Mouse (Mus musculus) erythroblast, embryonic 14.5 days (primary cell): ENCODE data around the gene Lrrc2. TPM values are rescaled to one million over a fixed set of nuclear protein-coding genes. Genes with fewer than 3 reads are reported as not detected.

Experiments used
- H3K27me3 ChIP-seq: 2 replicates; pipeline ENCODE4 v1.6.1; 2012; ENCODE audit warnings: inconsistent platforms; ENCODE audit not compliant: control insufficient read depth
- H3K36me3 ChIP-seq: 2 replicates; pipeline ENCODE4 v1.6.1; 2012; ENCODE audit warnings: mild to moderate bottlenecking, inconsistent platforms; ENCODE audit not compliant: control insufficient read depth
- H3K4me1 ChIP-seq: 2 replicates; pipeline ENCODE4 v1.6.1; 2012; ENCODE audit warnings: inconsistent platforms; ENCODE audit not compliant: control insufficient read depth
- H3K4me3 ChIP-seq: replicated peaks from 2 replicates; pipeline ENCODE3; 2012; ENCODE audit warnings: moderate library complexity, mild to moderate bottlenecking, inconsistent platforms
- H3K9me3 ChIP-seq: 2 replicates; pipeline ENCODE4 v1.6.1; 2012; ENCODE audit warnings: low read length, inconsistent platforms, mixed read lengths; ENCODE audit not compliant: control insufficient read depth
- GATA1 ChIP-seq: IDR thresholded peaks from 2 replicates; pipeline ENCODE4 v1.6.1; 2012; ENCODE audit warnings: low read length, inconsistent platforms, mixed read lengths
- TAL1 ChIP-seq: IDR thresholded peaks from 3 replicates; pipeline ENCODE4 v1.6.1; 2012; ENCODE audit warnings: low read length, inconsistent platforms, mixed read lengths
- polyA plus RNA-seq: library from polyadenylated mRNA; stranded (reverse); fragments of >175 nt; gene quantifications from 2 replicates; pipeline ENCODE4 v1.2.3, GENCODE M21; 2012

Lrrc2 gene
- not detected in 2 replicates for polyA plus RNA-seq

GRCm38 (mm10) chr9:110951397-110951796, at the start of gene Lrrc2:
Gene Lrrc2, plus strand, starts transcription at chr9:110951545.
- TF ChIP-seq GATA1: no peak
- no peak for TF ChIP-seq TAL1
- Histone ChIP-seq H3K36me3 (no peaks in the 10 kb centered on the region), H3K4me3 (no peak within 1 kb of the TSS), H3K4me1 (no peaks in the 10 kb centered on the region), H3K27me3 (peaks cover 38% of the 10 kb centered on the region), H3K9me3 (no peaks in the 10 kb centered on the region)

- H3K9me3 ChIP-seq: no peaks in the 10 kb centered on the region
- TF ChIP-seq TAL1: no peak
- TF ChIP-seq GATA1: no peak
- no peak overlapping the region for H3K4me3 ChIP-seq
- H3K36me3 ChIP-seq: peaks cover 2% of the 10 kb centered on the region; the same call in 1 of the 2 replicates
- H3K4me1 ChIP-seq: no peaks in the 10 kb centered on the region
- no peaks in the 10 kb centered on the region for H3K27me3 ChIP-seq
These were observed 49.1 kb upstream of the Lrrc2 start for GRCm38 (mm10) chr9:110902271-110902670.

GRCm38 (mm10) chr9:110907201-110907837, 44.0 kb upstream of the Lrrc2 start:
- Histone ChIP-seq H3K4me1 (no peaks in the 10 kb centered on the region), H3K9me3 (no peaks in the 10 kb centered on the region), H3K27me3 (no peaks in the 10 kb centered on the region), H3K36me3 (no peaks in the 10 kb centered on the region), H3K4me3 (no peak overlapping the region)
- TF ChIP-seq TAL1 (no peak), GATA1 (no peak)

DNA sequence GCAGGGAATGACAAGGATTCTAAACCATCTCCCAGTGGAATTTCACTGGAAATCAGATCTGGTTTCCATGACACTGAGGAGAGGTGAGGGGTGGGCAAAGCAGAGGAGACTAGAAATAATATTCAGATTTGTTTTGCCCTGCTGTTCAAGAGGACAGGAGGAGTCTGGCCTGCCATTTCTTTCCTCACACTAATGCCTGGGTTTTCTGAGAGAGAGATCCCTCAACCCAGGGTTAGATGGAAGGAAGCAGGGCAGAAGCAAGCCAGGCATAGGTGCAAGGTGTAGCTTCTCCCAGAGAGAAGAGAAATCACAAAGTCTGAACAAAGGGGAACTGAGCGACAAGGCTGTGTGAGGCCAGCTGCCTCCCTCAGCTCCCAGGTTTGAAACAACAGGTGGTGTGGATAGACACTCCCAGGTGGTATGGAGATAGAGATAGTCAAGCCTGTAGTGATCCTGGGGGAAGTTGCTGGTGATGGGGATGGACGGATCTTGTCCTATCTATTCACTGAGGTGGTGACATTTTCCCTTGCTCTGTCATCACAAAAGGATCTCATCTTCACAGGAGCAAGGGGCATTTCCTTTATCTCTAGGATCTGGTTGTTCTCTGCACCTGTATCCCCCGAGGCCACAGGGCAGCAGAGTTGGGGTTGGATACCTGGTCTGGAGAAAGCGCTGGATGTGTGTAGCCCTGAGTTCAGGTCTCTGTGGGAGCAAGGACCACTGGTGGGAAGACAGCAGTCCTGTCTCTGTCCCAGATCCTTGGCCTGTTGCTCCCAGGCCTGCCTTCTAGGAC, 43.3 kb upstream of the Lrrc2 start:
- Histone ChIP-seq H3K27me3 (no peaks in the 10 kb centered on the region), H3K4me1 (no peaks in the 10 kb centered on the region), H3K9me3 (no peaks in the 10 kb centered on the region), H3K36me3 (no peaks in the 10 kb centered on the region), H3K4me3 (no peak overlapping the region)
- TF ChIP-seq GATA1: no peak
- TF ChIP-seq TAL1: no peak

DNA sequence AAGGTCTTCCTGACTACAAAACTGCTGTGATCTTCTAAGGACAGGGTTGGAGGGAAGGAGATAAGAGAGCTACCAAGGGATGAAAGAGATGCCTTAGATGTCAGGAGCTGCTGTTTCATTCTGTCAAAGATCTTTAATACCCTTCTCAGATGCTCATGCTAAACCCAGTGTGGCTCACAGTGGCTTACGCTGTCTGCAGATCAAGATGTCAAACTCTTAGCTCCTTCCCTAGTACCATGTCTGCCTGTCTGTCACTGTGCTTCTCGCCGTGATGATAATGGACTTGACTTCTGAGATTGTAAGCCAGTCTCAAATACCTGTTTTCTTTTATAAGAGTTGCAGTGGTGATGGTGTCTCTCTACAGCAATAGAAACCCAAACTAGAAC, 42.7 kb upstream of the Lrrc2 start:
- Histone ChIP-seq H3K4me1 (no peaks in the 10 kb centered on the region), H3K4me3 (no peak overlapping the region), H3K9me3 (no peaks in the 10 kb centered on the region), H3K36me3 (no peaks in the 10 kb centered on the region), H3K27me3 (no peaks in the 10 kb centered on the region)
- TF ChIP-seq TAL1 (no peak), GATA1 (no peak)

- H3K9me3 ChIP-seq: no peaks in the 10 kb centered on the region
- H3K4me1 ChIP-seq: no peaks in the 10 kb centered on the region
- TF ChIP-seq GATA1 (no peak), TAL1 (no peak)
- H3K36me3 ChIP-seq: no peaks in the 10 kb centered on the region
- H3K27me3 ChIP-seq: no peaks in the 10 kb centered on the region
- H3K4me3 ChIP-seq: no peak overlapping the region
These were observed 41.9 kb upstream of the Lrrc2 start for GRCm38 (mm10) chr9:110909371-110909967.

DNA sequence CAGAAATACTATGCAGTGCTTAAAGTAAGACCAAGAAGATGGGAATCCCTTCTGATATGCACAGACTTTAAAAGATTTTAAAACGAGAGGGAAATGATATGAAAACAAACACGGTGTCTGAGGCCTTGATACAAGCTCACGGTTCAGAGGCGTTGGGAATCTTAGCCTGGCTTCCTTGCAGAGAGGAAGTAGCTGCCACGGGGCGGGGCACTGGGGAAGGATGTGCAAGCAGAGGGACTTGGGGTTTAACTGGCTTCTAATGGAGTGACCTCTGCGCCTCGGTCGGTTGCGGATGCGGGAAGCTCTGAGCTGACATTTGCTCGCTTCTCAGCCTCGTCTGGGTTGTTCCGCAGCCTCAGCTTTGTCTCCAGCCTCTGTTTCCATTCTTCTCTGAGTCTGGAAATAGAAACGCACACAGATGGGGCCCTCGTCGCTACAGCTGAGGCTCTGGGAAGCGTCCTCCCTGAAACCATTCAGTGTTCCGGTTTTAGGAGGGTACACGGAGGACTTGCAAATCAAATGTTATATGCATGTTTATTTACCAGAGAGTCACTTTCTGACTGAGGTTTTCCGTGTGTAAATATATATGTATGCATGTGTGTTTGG, 36.6 kb upstream of the Lrrc2 start:
- no peaks in the 10 kb centered on the region for H3K36me3 ChIP-seq
- H3K4me1 ChIP-seq: no peaks in the 10 kb centered on the region
- no peaks in the 10 kb centered on the region for H3K27me3 ChIP-seq
- no peaks in the 10 kb centered on the region for H3K9me3 ChIP-seq
- TF ChIP-seq GATA1 (no peak), TAL1 (no peak)
- no peak overlapping the region for H3K4me3 ChIP-seq

GRCm38 (mm10) chr9:110915466-110915865, 35.9 kb upstream of the Lrrc2 start:
- no peak for TF ChIP-seq TAL1
- no peak for TF ChIP-seq GATA1

DNA sequence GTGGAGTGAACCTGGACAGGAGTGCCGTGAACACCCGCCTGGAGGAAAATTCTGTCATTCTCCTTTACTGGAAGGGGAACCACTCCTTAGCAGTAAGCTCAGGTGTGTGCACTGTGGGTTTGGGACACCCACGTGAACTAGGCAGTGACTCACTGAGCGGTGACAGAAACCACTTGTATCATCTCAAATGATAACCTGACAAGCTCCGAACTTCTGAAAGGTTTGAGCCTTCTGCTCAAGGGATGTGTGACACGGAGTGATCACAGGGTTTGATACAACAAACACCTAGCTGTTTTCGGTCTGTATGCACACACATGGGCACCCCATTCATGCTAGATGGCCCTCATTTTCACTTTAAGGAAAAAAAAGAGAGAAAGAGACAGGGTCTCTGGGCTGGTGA, 34.6 kb upstream of the Lrrc2 start, which contains the start of gene Fam240a:
TSS of gene Fam240a (minus strand) at position 76 of the 400 bp plus-strand sequence.
- Histone ChIP-seq H3K4me3 (no peak within 1 kb of the TSS), H3K4me1 (no peaks in the 10 kb centered on the region), H3K9me3 (no peaks in the 10 kb centered on the region), H3K27me3 (no peaks in the 10 kb centered on the region), H3K36me3 (no peaks in the 10 kb centered on the region)
- no peak for TF ChIP-seq GATA1
- no peak for TF ChIP-seq TAL1

More at GRCm38 (mm10) chr9:110915466-110915865, 35.9 kb upstream of the Lrrc2 start:
- Histone ChIP-seq H3K4me3 (no peak overlapping the region), H3K27me3 (no peaks in the 10 kb centered on the region), H3K4me1 (no peaks in the 10 kb centered on the region), H3K9me3 (no peaks in the 10 kb centered on the region), H3K36me3 (no peaks in the 10 kb centered on the region)
